Mouse (Mus musculus): ENCODE results near the gene Btbd35f18.
"Not testable (repeated sequence)": the region's sequence is repeated elsewhere in the genome, so short reads cannot be mapped to it uniquely, and the experiment has no call there.

The Btbd35f18 gene

GRCm38 (mm10) chrX:3699933-3700332 lies at the start of gene Btbd35f18:
TSS of gene Btbd35f18 (plus strand) at chrX:3700233.
- not testable (repeated sequence) for DNase-seq
